Mouse (Mus musculus): Measurements from ENCODE around the gene Gpr27. TPM values are rescaled to one million over a fixed set of nuclear protein-coding genes. Genes with fewer than 3 reads are reported as not detected.
A peak's percentile ranks its signal among the peaks of the same experiment; 100 is the strongest.

The Gpr27 gene
- polyA plus RNA-seq, 1 experiment from 2014 or later, result 10.2 TPM

DNA sequence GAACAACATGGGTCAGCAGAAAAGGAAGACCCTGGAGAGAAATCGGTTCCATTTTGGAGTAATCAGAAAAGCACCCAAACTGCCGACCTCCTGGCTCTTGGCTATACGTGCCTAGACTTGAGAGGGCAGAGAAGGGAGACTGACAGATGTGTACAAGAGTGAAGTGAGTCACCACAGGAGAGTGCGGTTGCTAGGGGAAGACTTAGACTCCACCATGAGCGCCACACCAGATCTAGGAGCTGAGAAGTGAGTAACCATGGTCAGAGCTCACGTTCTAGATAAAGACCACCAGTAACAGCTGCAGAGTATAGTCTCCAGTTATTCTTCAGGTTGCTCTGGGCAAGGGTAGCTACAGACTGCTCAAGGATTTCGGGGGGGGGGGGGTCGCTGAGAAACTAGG, 29.2 kb upstream of the Gpr27 start:
- 75% methylated on average over 8 of the region's 8 CpGs for WGBS
- no peak overlapping the region for H3K27ac ChIP-seq
- ATAC-seq (ENCODE audit: low FRiP score), result no peak
- H3K9me3 ChIP-seq, result no peaks in the 10 kb centered on the region
- H3K9ac ChIP-seq, result no peak overlapping the region
- H3K4me1 ChIP-seq (replicated peaks), result peaks cover 48% of the 10 kb centered on the region
- no peak overlapping the region for H3K4me2 ChIP-seq
- peaks cover 38% of the 10 kb centered on the region for H3K27me3 ChIP-seq
- H3K4me3 ChIP-seq, result no peak overlapping the region
- H3K36me3 ChIP-seq, result no peaks in the 10 kb centered on the region

DNA sequence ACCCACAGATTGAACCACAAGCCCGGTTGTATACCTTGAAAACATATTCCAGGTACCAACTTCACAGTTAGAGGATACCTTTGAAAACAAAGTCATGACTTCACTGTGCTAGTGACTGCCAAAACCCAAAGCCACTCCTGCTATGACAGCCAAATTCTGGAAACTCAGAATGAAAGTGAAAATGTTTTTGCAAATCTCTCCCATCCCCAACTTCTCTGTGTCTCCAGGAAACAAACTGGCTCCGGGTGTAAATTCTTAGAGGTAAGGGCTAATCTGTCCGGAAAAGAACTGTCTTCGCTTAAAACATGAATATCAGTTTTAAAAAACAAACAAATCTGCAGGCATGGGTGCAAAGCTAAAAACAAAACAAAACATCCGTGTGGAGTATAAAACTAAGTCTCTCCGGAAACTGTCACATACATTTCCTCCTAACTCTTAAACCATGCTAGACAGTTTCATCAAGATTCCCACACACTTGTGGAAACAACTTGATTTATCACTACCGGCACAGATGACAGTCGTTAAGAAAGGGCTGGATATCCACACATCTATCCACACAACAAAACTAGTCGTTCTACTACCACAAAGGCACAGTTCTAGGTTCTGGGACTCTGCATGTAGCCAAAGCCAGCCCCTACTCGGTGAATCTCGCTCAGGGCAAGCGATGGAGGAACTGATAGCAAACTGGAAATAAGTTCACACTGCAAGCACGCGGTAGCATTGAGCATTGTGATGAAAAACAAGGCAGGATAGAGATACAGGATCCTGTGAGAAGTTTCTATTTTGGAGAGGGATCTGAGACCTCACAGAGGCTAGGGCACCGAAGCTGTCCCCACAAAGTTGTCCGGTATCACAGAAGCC, 26.8 kb upstream of the Gpr27 start:
- 33% methylated on average over 16 of the region's 16 CpGs for WGBS
- Histone ChIP-seq H3K4me1 (replicated peaks) (peaks cover 66% of the 10 kb centered on the region), H3K4me3 (peak overlapping the region; percentile 73), H3K36me3 (no peaks in the 10 kb centered on the region), H3K27me3 (peaks cover 34% of the 10 kb centered on the region), H3K9ac (peak overlapping the region; percentile 88), H3K4me2 (peak overlapping the region; percentile 92), H3K27ac (0 out of 2 replicates have a peak overlapping the region, but pooled peaks have one; percentile 4), H3K9me3 (no peaks in the 10 kb centered on the region)
- no peak for ATAC-seq (ENCODE audit: low FRiP score)

DNA sequence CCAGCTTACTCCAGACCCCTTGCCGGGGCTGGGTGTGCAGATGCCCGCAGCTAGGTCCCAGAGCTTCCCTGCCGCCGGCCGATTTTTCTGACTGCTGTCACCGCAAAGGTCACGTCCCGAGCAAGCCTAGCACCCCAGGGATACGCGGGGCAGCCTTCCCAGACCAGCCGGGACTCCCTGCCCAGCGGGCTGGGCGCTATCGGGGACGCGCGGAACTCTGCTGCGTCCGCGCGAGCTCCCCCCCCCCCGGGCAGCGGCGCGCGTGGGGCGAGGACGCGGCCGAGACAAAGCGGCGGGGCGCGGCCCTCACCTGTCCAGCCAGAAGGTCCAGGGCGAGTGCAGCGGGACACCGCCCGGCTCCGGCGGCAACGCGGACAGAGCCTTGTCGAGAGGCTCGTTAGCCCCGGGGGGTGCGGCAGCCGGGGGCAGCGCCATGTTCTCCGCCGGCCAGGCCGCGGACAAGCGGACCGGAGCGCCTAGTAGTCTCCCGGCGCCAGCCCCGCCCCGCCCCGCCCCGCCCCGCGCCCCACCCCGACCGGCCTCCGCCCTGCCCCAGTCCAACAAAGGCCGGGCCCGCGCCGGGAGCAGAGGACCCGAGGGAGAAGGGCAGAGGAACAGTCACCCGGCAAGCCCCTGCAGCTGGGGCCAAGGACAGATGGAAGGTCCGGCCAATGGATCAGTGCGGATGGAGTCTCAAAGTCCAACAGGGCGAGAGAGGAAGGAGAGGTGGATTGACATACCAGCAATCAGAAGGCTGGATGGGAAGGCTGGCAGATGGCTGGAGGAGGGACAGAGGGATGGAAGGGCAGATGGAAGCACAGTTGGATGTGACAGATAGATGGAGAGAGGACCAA, 25.9 kb upstream of the Gpr27 start, which contains the start of the genes Eif4e3 and Gm20696:
Gene Eif4e3 (minus strand): TSS at position 454 of the 854 bp plus-strand sequence.
Gene Gm20696 (minus strand): TSS at position 480 of the 854 bp plus-strand sequence.
- peak within 1 kb of the TSS; percentile 88 for H3K9ac ChIP-seq
- WGBS, result 1% methylated on average over 59 of the region's 75 CpGs
- H3K36me3 ChIP-seq, result no peaks in the 10 kb centered on the region
- H3K9me3 ChIP-seq, result no peaks in the 10 kb centered on the region
- peaks cover 37% of the 10 kb centered on the region for H3K27me3 ChIP-seq
- H3K4me2 ChIP-seq, result peak within 1 kb of the TSS; percentile 92
- H3K4me1 ChIP-seq (replicated peaks), result peaks cover 62% of the 10 kb centered on the region
- peak within 1 kb of the TSS; percentile 73 for H3K4me3 ChIP-seq
- peak; percentile 33; the same call in 1 of the 2 replicates for ATAC-seq (ENCODE audit: low FRiP score)
- H3K27ac ChIP-seq, result peak within 1 kb of the TSS; percentile 78

DNA sequence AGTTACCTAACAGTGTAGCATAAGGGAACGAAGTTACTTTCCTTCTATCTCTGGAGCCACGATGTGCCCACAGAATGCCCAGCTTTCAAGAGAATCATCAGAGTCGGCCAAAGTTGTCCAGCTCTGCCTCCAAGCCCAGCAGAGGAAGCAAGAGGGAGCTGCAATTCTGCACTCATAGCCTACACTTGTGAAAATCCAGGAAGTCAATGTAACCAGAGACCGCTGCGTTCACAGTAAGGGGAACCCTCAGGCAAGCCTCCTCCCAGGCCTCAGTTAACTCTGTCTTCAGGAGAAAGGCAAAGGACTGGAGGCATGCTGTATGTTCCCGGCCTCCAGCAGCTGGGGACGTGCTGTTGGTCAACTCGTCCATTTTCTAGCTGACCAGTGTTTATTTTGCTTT, 25.2 kb upstream of the Gpr27 start:
- peak overlapping the region; percentile 92 for H3K4me2 ChIP-seq
- H3K9me3 ChIP-seq, result no peaks in the 10 kb centered on the region
- H3K4me1 ChIP-seq (replicated peaks), result peaks cover 62% of the 10 kb centered on the region
- H3K27ac ChIP-seq, result peak overlapping the region; percentile 78
- peak overlapping the region; percentile 73 for H3K4me3 ChIP-seq
- peaks cover 41% of the 10 kb centered on the region for H3K27me3 ChIP-seq
- 51% methylated on average over 8 of the region's 8 CpGs for WGBS
- H3K9ac ChIP-seq, result peak overlapping the region; percentile 88; the same call in 1 of the 2 replicates
- no peak for ATAC-seq (ENCODE audit: low FRiP score)
- H3K36me3 ChIP-seq, result no peaks in the 10 kb centered on the region

DNA sequence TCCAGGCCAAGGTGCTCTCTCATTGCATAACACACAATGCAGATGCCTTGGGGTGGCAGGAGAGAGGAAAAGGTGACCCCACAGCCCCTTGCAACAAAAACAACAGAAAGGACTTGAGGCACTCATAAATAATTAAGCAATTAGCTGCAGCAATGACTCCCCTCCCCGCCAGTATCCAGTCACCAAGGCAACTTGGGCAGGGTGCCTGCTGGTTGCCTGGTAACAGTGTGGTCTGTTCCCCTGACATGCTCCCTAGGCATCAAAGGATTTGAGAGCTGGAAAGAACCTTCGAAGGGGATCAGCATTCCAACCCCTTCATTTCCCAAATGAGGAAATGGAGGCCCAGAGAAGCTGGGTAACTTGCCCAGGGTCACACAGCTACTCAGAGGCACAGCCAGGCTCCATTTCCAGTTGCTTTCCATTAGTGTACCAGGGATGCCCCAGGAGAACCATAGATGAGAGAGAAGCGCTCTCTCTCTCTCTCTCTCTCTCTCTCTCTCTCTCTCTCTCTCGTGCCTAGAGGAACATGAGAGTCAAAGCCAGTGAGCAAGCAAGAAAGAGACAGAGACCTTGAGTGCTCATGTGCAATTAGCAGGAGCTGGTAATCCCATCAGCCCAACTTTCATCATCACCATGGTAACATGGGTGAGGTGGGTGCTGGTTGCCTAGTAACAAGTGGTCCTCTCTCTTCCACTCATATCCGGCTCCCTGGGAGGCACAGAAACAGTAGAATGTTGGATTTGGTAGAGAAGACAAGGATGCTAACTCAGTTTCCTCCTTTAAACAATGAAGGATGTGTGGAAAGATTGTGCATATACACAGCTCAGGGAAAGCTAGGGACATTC, 22.8 kb upstream of the Gpr27 start:
- no peaks in the 10 kb centered on the region for H3K36me3 ChIP-seq
- no peaks in the 10 kb centered on the region for H3K9me3 ChIP-seq
- peak; percentile 80 for ATAC-seq (ENCODE audit: low FRiP score)
- no peak overlapping the region for H3K4me3 ChIP-seq
- peak overlapping the region; percentile 77 for H3K27ac ChIP-seq
- H3K27me3 ChIP-seq, result peaks cover 21% of the 10 kb centered on the region
- H3K4me1 ChIP-seq (replicated peaks), result peaks cover 54% of the 10 kb centered on the region
- peak overlapping the region; percentile 35; the same call in 1 of the 2 replicates for H3K9ac ChIP-seq
- WGBS, result 18% methylated on average over 5 of the region's 5 CpGs
- H3K4me2 ChIP-seq, result peak overlapping the region; percentile 40

DNA sequence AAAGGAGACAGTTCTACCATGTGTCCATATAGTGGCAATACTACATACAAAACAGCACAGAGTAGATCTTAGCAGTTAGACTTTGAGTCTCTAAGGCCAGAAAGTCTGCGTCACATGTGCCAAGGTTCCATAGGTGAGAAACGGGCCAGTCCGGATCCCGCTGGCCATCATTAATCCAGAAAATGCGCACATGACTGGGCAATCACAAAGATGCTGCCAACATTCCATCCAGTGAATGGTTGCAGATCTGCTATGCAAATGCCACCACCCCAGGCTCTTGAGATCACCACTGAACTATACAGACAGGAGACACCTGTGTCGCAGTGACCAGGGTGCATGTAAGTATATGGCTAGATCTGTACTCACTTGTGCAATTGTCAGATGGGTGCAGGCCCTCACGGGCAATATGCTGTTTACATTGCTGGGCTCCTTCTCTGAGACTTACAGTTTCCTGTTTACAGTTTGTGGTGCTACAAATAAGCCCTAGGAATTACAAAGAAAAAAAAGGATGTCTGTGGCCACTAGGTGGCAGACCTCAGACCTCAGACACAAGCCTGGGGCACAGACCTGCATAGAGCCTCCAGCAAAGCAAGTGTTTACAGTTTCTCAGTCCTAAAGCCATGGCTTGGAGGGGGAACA, 21.9 kb upstream of the Gpr27 start:
- Histone ChIP-seq H3K9ac (no peak overlapping the region), H3K27ac (peak overlapping the region; percentile 77), H3K4me3 (no peak overlapping the region), H3K36me3 (no peaks in the 10 kb centered on the region), H3K4me2 (no peak overlapping the region), H3K27me3 (peaks cover 14% of the 10 kb centered on the region), H3K4me1 (replicated peaks) (peaks cover 48% of the 10 kb centered on the region), H3K9me3 (no peaks in the 10 kb centered on the region)
- ATAC-seq (ENCODE audit: low FRiP score), result peak; percentile 12; the same call in 1 of the 2 replicates
- 56% methylated on average over 7 of the region's 7 CpGs for WGBS

DNA sequence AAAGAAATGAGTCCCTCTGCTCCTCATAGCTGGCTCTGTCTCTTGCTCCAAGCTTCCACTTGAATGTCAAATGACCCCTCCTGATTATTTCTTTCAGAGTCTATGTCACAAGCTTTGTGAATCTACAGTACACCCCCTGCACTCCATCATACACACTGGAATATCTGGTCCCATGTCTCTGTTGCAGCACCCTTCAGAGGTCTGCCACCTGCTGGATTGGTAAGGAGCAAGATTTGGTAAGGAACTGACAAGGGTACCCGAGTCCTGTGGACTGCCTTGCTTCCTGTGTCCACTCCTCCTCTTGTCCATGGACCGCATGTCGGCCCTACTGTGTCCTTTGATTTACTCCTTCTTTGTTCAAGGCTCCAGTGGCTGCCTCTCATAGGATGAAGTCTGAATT, 20.7 kb upstream of the Gpr27 start:
- Histone ChIP-seq H3K4me3 (no peak overlapping the region), H3K27me3 (peaks cover 14% of the 10 kb centered on the region), H3K9ac (no peak overlapping the region), H3K36me3 (no peaks in the 10 kb centered on the region), H3K4me2 (no peak overlapping the region), H3K9me3 (no peaks in the 10 kb centered on the region), H3K27ac (no peak overlapping the region), H3K4me1 (replicated peaks) (peaks cover 42% of the 10 kb centered on the region)
- no peak for ATAC-seq (ENCODE audit: low FRiP score)
- WGBS, result 68% methylated on average over 3 of the region's 3 CpGs

DNA sequence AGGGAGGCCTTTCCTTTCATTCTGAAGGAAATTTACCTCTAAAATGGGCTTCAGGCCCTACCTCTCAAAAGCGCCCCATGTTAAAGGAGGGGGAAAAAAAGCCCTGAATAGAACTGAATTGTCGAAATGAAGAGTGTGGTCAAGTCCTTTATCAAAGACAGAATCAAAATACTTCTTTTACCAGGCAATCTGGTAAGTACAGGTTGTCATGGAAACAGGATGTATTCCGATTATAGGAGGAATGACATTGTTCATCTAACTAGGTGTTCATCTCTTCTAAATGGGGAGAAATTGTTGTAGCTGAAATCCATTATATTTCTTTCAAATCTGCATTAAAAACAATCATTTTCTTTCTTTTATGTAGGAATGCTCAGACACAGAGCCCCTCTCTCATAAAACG, 18.0 kb upstream of the Gpr27 start:
- Histone ChIP-seq H3K4me3 (no peak overlapping the region), H3K9ac (no peak overlapping the region), H3K4me1 (replicated peaks) (peaks cover 22% of the 10 kb centered on the region), H3K27me3 (peaks cover 8% of the 10 kb centered on the region), H3K27ac (no peak overlapping the region), H3K9me3 (no peaks in the 10 kb centered on the region), H3K4me2 (no peak overlapping the region), H3K36me3 (no peaks in the 10 kb centered on the region)
- no peak for ATAC-seq (ENCODE audit: low FRiP score)
- 77% methylated on average over 4 of the region's 4 CpGs for WGBS

DNA sequence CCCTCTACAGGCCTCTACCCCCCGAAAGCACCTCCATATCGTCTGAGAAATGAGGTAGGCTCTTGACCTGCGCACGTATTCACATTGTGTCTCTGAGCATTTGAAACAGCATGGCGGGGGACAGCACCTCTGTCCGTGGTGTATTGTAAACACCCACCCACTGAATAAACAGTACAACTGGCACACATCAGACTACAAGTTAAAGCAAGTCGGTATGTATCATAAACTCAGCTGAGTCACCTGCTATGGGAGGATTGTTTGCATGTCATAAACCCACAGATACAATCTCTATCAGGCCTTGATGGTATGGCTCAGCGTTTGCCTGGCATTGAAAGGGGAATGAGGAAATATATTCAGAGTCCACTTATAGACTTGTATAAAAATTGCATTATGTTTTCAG, 15.2 kb upstream of the Gpr27 start:
- Histone ChIP-seq H3K27ac (no peak overlapping the region), H3K4me3 (no peak overlapping the region), H3K9me3 (no peaks in the 10 kb centered on the region), H3K4me2 (no peak overlapping the region), H3K4me1 (replicated peaks) (peaks cover 5% of the 10 kb centered on the region), H3K9ac (no peak overlapping the region), H3K27me3 (no peaks in the 10 kb centered on the region), H3K36me3 (no peaks in the 10 kb centered on the region)
- no peak for ATAC-seq (ENCODE audit: low FRiP score)
- 90% methylated on average over 8 of the region's 8 CpGs for WGBS

DNA sequence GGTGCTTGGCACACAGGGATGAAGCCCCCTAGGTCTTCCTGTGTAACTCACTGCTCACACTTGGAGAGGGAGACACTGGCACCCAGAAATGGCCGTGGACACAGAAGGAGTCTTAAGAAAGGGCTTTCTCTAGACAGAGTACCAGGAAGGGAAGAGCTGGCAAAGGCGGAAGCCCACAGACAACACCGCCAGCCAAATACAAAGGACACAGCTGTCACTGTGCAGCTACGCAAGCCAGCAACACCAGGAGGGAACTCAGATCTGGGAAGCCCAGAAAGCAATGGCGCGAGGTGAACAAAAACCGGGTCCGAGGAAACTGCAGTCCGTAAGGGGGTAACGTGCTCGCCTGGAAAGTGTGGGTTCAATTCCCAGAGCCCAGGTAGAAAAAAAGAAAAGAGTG, 14.4 kb upstream of the Gpr27 start:
- no peaks in the 10 kb centered on the region for H3K9me3 ChIP-seq
- H3K36me3 ChIP-seq, result no peaks in the 10 kb centered on the region
- peaks cover 5% of the 10 kb centered on the region for H3K4me1 ChIP-seq (replicated peaks)
- no peaks in the 10 kb centered on the region for H3K27me3 ChIP-seq
- no peak overlapping the region for H3K9ac ChIP-seq
- ATAC-seq (ENCODE audit: low FRiP score), result no peak
- no peak overlapping the region for H3K4me2 ChIP-seq
- 58% methylated on average over 11 of the region's 11 CpGs for WGBS
- no peak overlapping the region for H3K4me3 ChIP-seq
- no peak overlapping the region for H3K27ac ChIP-seq

DNA sequence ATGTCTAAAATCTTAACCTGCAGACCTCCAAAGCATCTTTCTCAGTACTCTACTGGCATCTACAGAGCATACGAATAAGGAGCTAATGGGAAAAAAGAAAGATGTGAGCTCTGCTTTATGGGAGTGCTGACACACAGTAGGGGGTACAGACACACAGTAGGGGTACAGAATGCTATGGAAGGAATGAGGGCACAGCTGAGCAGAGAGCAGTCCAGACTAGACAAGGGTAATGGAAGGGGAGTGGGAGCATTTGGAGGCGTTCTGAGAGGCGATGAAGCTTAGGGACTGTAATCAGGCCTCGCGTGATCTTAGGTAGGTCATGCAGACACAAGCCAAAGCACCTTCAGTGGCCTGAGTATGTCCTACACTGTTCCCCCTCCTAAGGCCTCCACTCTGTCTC, 8.5 kb upstream of the Gpr27 start:
- WGBS, result 89% methylated on average over 5 of the region's 5 CpGs
- ATAC-seq (ENCODE audit: low FRiP score), result no peak
- no peaks in the 10 kb centered on the region for H3K36me3 ChIP-seq
- H3K27ac ChIP-seq, result no peak overlapping the region
- H3K27me3 ChIP-seq, result no peaks in the 10 kb centered on the region
- peaks cover 6% of the 10 kb centered on the region; the same call in 1 of the 2 replicates for H3K9me3 ChIP-seq
- H3K9ac ChIP-seq, result no peak overlapping the region
- H3K4me3 ChIP-seq, result no peak overlapping the region
- H3K4me1 ChIP-seq (replicated peaks), result no peaks in the 10 kb centered on the region
- no peak overlapping the region for H3K4me2 ChIP-seq

All from hindbrain, embryonic 13.5 days (tissue).